Mouse (Mus musculus): ENCODE results near the gene Vasp.

GRCm38 (mm10) chr7:19295503-19296185 is 24.0 kb upstream of the Vasp start:
- TF ChIP-seq CTCF (IDR thresholded peaks at IDR 0.05; ENCODE audit: control insufficient read depth, insufficient read depth, insufficient read length) = peak; percentile 69
- TF ChIP-seq CEBPB (IDR thresholded peaks at IDR 0.05; ENCODE audit: low read depth) = no peak

Data from C2C12 (cell line).